Mouse (Mus musculus): ENCODE data around the gene Il10. TPM values are rescaled to one million over a fixed set of nuclear protein-coding genes. Genes with fewer than 3 reads are reported as not detected.
"Not testable (repeated sequence)": the region's sequence is repeated elsewhere in the genome, so short reads cannot be mapped to it uniquely, and the experiment has no call there.

Gene Il10
- polyA plus RNA-seq, 1 experiment from 2014 or later, result not detected

DNA sequence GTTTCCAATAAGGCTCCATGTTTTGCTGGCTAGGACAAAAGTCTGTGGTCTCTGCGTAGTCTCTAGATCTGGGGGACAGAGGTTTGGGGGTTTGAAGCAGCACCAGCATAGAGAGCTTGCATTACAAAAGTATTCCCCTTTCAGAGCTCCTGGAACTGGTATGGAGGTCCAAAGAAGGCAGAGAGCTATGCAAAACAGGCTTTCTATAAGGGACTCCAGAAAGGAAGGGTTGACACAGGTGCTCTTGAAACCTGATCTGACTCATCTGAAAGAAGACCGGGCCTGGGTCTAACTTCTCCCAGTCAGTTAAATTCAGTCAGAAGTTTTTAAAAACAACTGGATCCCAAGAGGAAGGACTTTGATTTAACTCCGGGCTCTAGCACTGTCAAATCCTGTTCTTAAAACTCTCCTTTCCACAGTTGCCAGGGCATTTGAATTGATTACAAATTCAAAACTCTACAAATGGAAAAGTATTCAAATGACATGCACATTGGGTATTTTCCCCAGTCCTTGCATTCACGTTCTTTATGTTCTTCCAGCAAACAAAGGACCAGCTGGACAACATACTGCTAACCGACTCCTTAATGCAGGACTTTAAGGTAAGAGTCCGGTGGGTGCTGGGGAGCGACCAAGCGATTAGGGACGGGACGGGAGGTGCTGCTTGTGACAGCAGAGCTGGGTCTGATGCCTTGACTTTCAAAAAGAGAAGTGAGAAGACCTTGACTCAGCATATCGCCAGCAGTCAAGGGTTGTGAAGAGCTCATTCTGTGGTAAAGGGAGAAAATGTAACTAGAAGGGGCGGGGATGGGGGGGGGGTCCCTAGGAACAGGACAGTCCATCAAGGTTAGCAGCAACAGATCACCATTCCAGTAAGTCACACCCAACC, 1.0 kb downstream of the Il10 start:
- Histone ChIP-seq H3K27ac (replicated peaks) (no peak overlapping the region), H3K9ac (no peak overlapping the region), H3K4me2 (replicated peaks) (no peak overlapping the region), H3K4me3 (replicated peaks) (no peak overlapping the region), H3K4me1 (no peaks in the 10 kb centered on the region), H3K36me3 (no peaks in the 10 kb centered on the region), H3K9me3 (replicated peaks) (no peaks in the 10 kb centered on the region), H3K27me3 (no peaks in the 10 kb centered on the region)
- 42% methylated on average over 12 of the region's 12 CpGs for WGBS
- no peak for ATAC-seq (ENCODE audit: insufficient number of reproducible peaks, low FRiP score, low TSS enrichment, low read depth)

GRCm38 (mm10) chr1:131021438-131021837, 1.8 kb downstream of the Il10 start:
- no peak overlapping the region for H3K4me3 ChIP-seq (replicated peaks)
- 73% methylated on average over 9 of the region's 9 CpGs for WGBS
- no peak for ATAC-seq (ENCODE audit: insufficient number of reproducible peaks, low FRiP score, low TSS enrichment, low read depth)
- H3K27me3 ChIP-seq, result no peaks in the 10 kb centered on the region
- no peaks in the 10 kb centered on the region for H3K9me3 ChIP-seq (replicated peaks)
- no peaks in the 10 kb centered on the region for H3K4me1 ChIP-seq
- H3K27ac ChIP-seq (replicated peaks), result no peak overlapping the region
- no peak overlapping the region for H3K9ac ChIP-seq
- no peaks in the 10 kb centered on the region for H3K36me3 ChIP-seq
- H3K4me2 ChIP-seq (replicated peaks), result no peak overlapping the region

GRCm38 (mm10) chr1:131021900-131022590, 2.4 kb downstream of the Il10 start:
- 78% methylated on average over 11 of the region's 11 CpGs for WGBS
- no peak overlapping the region for H3K4me3 ChIP-seq (replicated peaks)
- H3K36me3 ChIP-seq, result no peaks in the 10 kb centered on the region
- no peaks in the 10 kb centered on the region for H3K9me3 ChIP-seq (replicated peaks)
- no peak overlapping the region for H3K27ac ChIP-seq (replicated peaks)
- H3K4me1 ChIP-seq, result no peaks in the 10 kb centered on the region
- ATAC-seq (ENCODE audit: insufficient number of reproducible peaks, low FRiP score, low TSS enrichment, low read depth), result no peak
- H3K9ac ChIP-seq, result no peak overlapping the region
- H3K4me2 ChIP-seq (replicated peaks), result no peak overlapping the region
- H3K27me3 ChIP-seq, result no peaks in the 10 kb centered on the region

- Histone ChIP-seq H3K9me3 (replicated peaks) (no peaks in the 10 kb centered on the region), H3K27ac (replicated peaks) (no peak overlapping the region), H3K36me3 (no peaks in the 10 kb centered on the region), H3K27me3 (no peaks in the 10 kb centered on the region), H3K4me3 (replicated peaks) (no peak overlapping the region), H3K4me1 (no peaks in the 10 kb centered on the region), H3K4me2 (replicated peaks) (no peak overlapping the region), H3K9ac (no peak overlapping the region)
- ATAC-seq (ENCODE audit: insufficient number of reproducible peaks, low FRiP score, low TSS enrichment, low read depth), result no peak
- 55% methylated on average over 5 of the region's 5 CpGs for WGBS
Observed at GRCm38 (mm10) chr1:131022591-131023249, 3.1 kb downstream of the Il10 start.

DNA sequence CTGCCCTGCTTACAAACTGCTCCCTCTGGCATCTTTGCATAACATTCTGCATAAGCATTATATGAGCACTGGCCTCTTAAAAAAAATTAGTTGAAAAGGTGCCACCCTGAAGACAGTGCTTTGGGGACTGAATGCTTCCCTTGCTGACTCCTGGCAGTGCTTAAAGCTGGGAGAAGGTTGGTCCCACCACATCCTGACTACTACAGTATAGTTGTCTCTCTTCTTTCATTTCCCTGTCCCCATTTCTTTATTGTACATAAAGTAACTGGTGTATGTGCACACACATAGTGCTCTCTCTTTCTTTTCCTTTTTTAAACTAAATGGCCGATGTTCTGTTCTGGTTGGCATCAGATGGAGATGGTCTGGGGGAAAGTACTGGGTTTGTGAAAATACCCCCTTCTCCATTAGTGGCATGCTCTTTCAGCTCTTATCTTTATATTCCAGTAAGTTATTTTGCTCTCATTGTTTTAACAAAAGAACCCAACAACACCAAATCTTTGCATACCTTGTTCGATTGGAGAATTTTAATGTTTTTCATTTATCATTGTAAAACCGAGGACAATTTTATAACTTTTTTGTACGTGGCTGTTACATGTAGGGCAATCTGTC, 3.7 kb downstream of the Il10 start:
- not testable (repeated sequence) for H3K4me3 ChIP-seq (replicated peaks); H3K4me1 ChIP-seq; H3K36me3 ChIP-seq; H3K9ac ChIP-seq; H3K4me2 ChIP-seq (replicated peaks); H3K9me3 ChIP-seq (replicated peaks); ATAC-seq (ENCODE audit: insufficient number of reproducible peaks, low FRiP score, low TSS enrichment, low read depth); H3K27me3 ChIP-seq; H3K27ac ChIP-seq (replicated peaks)
- 87% methylated on average over 4 of the region's 4 CpGs for WGBS

DNA sequence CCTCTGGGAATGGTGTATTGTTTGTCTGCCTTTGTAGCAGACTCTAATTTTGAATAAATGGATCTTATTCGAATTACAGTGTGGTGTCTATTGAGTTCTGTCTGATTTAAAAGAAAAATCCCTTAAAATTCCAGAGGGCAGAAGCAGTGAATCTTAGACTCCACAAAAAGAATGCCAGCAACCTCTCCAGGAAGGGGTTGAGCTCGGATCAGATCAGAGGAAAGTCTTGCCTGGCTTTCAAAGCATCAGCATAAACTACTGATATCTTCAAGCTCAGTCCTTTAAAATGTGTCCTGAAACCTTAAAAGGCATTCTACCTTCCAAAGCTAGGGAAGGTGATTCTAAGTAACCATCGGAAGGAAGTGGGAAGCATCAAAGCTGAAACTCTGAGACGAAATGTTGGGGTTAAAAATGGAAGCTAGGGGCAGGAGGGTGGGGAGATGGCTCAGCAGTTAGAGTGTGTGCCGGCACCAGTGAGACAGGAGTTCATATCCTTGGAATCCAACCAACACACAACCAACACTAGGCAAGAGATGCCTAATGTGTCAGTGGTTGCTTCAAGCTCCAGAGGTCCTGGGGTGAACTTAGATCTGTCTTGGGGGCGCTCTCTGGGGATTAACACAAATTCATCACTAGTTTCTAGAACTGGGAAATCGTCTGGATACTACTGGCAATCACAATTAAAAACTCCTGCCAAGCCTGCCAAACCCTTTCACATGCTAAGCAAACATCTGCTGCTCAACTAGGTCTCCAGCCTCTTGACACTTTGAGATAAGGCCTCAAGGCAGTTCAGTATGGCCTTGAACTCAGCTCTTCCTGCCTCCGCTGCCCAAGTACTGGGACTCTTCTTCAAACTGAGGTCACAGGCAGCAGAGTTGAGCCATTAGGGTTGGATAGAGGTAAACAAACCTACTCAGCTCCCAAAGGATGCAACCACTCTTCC, 5.5 kb downstream of the Il10 start:
- WGBS, result 71% methylated on average over 8 of the region's 8 CpGs
- Histone ChIP-seq H3K27me3 (no peaks in the 10 kb centered on the region), H3K4me1 (peaks cover under 1% of the 10 kb centered on the region; the same call in 1 of the 2 replicates), H3K36me3 (no peaks in the 10 kb centered on the region), H3K9me3 (replicated peaks) (no peaks in the 10 kb centered on the region), H3K27ac (replicated peaks) (no peak overlapping the region), H3K9ac (no peak overlapping the region), H3K4me2 (replicated peaks) (no peak overlapping the region), H3K4me3 (replicated peaks) (no peak overlapping the region)
- ATAC-seq (ENCODE audit: insufficient number of reproducible peaks, low FRiP score, low TSS enrichment, low read depth), result no peak

DNA sequence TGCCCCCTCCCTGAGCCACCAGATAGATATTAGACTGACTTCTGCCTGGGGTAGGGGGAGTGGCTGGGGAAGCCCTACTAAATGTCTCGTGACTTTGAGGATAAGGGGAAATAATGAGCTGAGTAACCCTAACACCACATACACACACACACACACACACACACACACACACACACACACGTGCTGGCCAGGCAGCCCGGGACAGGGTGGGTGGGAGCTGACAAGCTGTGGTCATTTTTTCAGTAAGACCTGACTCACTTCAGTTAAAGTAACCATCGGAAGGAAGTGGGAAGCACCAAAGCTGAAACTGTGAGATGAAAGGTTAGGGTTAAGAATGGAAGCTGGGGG, 6.2 kb downstream of the Il10 start:
- Histone ChIP-seq H3K9ac (no peak overlapping the region), H3K4me2 (replicated peaks) (no peak overlapping the region), H3K36me3 (no peaks in the 10 kb centered on the region), H3K27ac (replicated peaks) (no peak overlapping the region), H3K27me3 (no peaks in the 10 kb centered on the region), H3K9me3 (replicated peaks) (no peaks in the 10 kb centered on the region), H3K4me1 (peaks cover 5% of the 10 kb centered on the region; the same call in 1 of the 2 replicates), H3K4me3 (replicated peaks) (no peak overlapping the region)
- 64% methylated on average over 4 of the region's 4 CpGs for WGBS
- ATAC-seq (ENCODE audit: insufficient number of reproducible peaks, low FRiP score, low TSS enrichment, low read depth), result no peak

- WGBS, result 89% methylated on average over 3 of the region's 3 CpGs
- Histone ChIP-seq H3K4me1 (peaks cover 5% of the 10 kb centered on the region; the same call in 1 of the 2 replicates), H3K36me3 (no peaks in the 10 kb centered on the region), H3K4me3 (replicated peaks) (no peak overlapping the region), H3K9me3 (replicated peaks) (no peaks in the 10 kb centered on the region), H3K9ac (no peak overlapping the region), H3K27ac (replicated peaks) (no peak overlapping the region), H3K27me3 (no peaks in the 10 kb centered on the region), H3K4me2 (replicated peaks) (no peak overlapping the region)
- no peak for ATAC-seq (ENCODE audit: insufficient number of reproducible peaks, low FRiP score, low TSS enrichment, low read depth)
Observed at GRCm38 (mm10) chr1:131029215-131029614, 9.6 kb downstream of the Il10 start.

GRCm38 (mm10) chr1:131030261-131030660, 10.6 kb downstream of the Il10 start:
- no peak overlapping the region for H3K9ac ChIP-seq
- no peak overlapping the region for H3K4me3 ChIP-seq (replicated peaks)
- no peak overlapping the region for H3K27ac ChIP-seq (replicated peaks)
- H3K4me2 ChIP-seq (replicated peaks), result no peak overlapping the region
- no peak for ATAC-seq (ENCODE audit: insufficient number of reproducible peaks, low FRiP score, low TSS enrichment, low read depth)
- 20% methylated on average over 7 of the region's 7 CpGs for WGBS
- H3K9me3 ChIP-seq (replicated peaks), result no peaks in the 10 kb centered on the region
- no peaks in the 10 kb centered on the region for H3K36me3 ChIP-seq
- peaks cover 5% of the 10 kb centered on the region; the same call in 1 of the 2 replicates for H3K4me1 ChIP-seq
- H3K27me3 ChIP-seq, result no peaks in the 10 kb centered on the region

GRCm38 (mm10) chr1:131031267-131031666, 11.6 kb downstream of the Il10 start:
- ATAC-seq (ENCODE audit: insufficient number of reproducible peaks, low FRiP score, low TSS enrichment, low read depth), result no peak
- WGBS, result 8% methylated on average over 3 of the region's 3 CpGs
- H3K4me2 ChIP-seq (replicated peaks), result no peak overlapping the region

More at GRCm38 (mm10) chr1:131031267-131031666, 11.6 kb downstream of the Il10 start:
- Histone ChIP-seq H3K36me3 (no peaks in the 10 kb centered on the region), H3K27me3 (no peaks in the 10 kb centered on the region), H3K9ac (no peak overlapping the region), H3K4me1 (peaks cover 5% of the 10 kb centered on the region; the same call in 1 of the 2 replicates), H3K27ac (replicated peaks) (no peak overlapping the region), H3K9me3 (replicated peaks) (no peaks in the 10 kb centered on the region), H3K4me3 (replicated peaks) (no peak overlapping the region)
